Mouse (Mus musculus): ENCODE measurements around the gene Cipc.
A peak's percentile ranks its signal among the peaks of the same experiment; 100 is the strongest.

GRCm38 (mm10) chr12:86906395-86906794 is 40.4 kb upstream of the Cipc start:
- TF ChIP-seq CTCF (IDR thresholded peaks at IDR 0.05; ENCODE audit: low read depth, low read length) (peak; percentile 83), GATA1 (IDR thresholded peaks at IDR 0.05; ENCODE audit: borderline replicate concordance, low read length) (no peak), GATA2 (IDR thresholded peaks at IDR 0.05; ENCODE audit: borderline replicate concordance, low read depth, low read length) (no peak), TAL1 (conservative IDR thresholded peaks at IDR 0.05; ENCODE audit: low read depth, low read length) (no peak)
